In genomic region chr19:47927032-47927431, GRCm38 (mm10) we compare ENCODE assay signal across 23 mouse cellular contexts. TPM values are rescaled to one million over a fixed set of nuclear protein-coding genes. Genes with fewer than 3 reads are reported as not detected.
DNase-seq lines count a peak whose midpoint lies in the region; ATAC-seq and TF ChIP-seq lines count a peak whose summit lies in the region.
"Had no signal": no experiment of that assay in that cellular context is flagged by ENCODE, and none has a peak within 500 bp of the region (broad histone marks: within the 10 kb centered on the region; RNA-seq: fewer than 3 reads in every experiment).

No protein-coding gene starts in this region.

- TF ChIP-seq EP300 in MEL (IDR thresholded peaks at IDR 0.05; ENCODE audit: low read depth in 1 of 2, low read length in 2 of 2) = no peak

- DNase-seq in midbrain, embryonic 11.5 days (ENCODE audit: low spot score, missing footprints) = peak; percentile 69
- DNase-seq in midbrain, embryonic 14.5 days = no peak
- no peak for DNase-seq in MEL (ENCODE audit: low read depth, low spot score)
- DNase-seq: adrenal gland, adult 2 months; adrenal gland, adult 8-10 months; adrenal gland, postnatal 10 days; adrenal gland, postnatal 14 days; adrenal gland, postnatal 25 days; adrenal gland, postnatal 36 days; B cell, adult 2 months; cerebellum, adult 11 months; cerebellum, adult 11-12 months; cerebellum, adult 18-20 months; cerebellum, adult 2 months had no signal

- H3K4me1 ChIP-seq in midbrain, embryonic 11.5 days (ENCODE audit: control insufficient read depth, insufficient read depth, low read length) = no peaks in the 10 kb centered on the region
- H3K4me1 ChIP-seq in midbrain, embryonic 14.5 days (ENCODE audit: control insufficient read depth, insufficient read depth, low read length) = no peaks in the 10 kb centered on the region
- H3K4me1 ChIP-seq in MEL (ENCODE audit: control insufficient read depth in 1 of 2, insufficient read depth in 2 of 2, low read length in 2 of 2) = peaks cover 0 to 6% of the 10 kb centered on the region in 2 experiments; a peak in 1 of 4 replicates
- peaks cover 9% of the 10 kb centered on the region for H3K4me1 ChIP-seq in kidney, embryonic 15.5 days

- no peak overlapping the region for H3K27ac ChIP-seq in midbrain, embryonic 11.5 days (ENCODE audit: low read depth, low read length)
- H3K27ac ChIP-seq in midbrain, embryonic 14.5 days (replicated peaks; ENCODE audit: low read depth, low read length) = no peak overlapping the region
- no peak overlapping the region for H3K27ac ChIP-seq in MEL (ENCODE audit: control insufficient read depth, low read depth, low read length)
- no peak overlapping the region for H3K27ac ChIP-seq in kidney, embryonic 15.5 days

- WGBS in midbrain, embryonic 11.5 days = 88% methylated on average over 2 of the region's 2 CpGs
- 94% methylated on average over 2 of the region's 2 CpGs for WGBS in midbrain, embryonic 14.5 days
- 94% methylated on average over 2 of the region's 2 CpGs for WGBS in kidney, embryonic 15.5 days

- H3K4me3 ChIP-seq in midbrain, embryonic 11.5 days (ENCODE audit: low read depth, low read length) = no peak overlapping the region
- H3K4me3 ChIP-seq in midbrain, embryonic 14.5 days (replicated peaks; ENCODE audit: low read depth, low read length) = no peak overlapping the region
- no peak overlapping the region for H3K4me3 ChIP-seq in MEL (ENCODE audit: control insufficient read depth in 1 of 2, insufficient read depth in 1 of 2, low read depth in 2 of 2, low read length in 2 of 2)
- no peak overlapping the region for H3K4me3 ChIP-seq in kidney, embryonic 15.5 days (replicated peaks)

- H3K79me2 ChIP-seq in MEL (ENCODE audit: control insufficient read depth, insufficient read depth, low read length, poor library complexity) = no peaks in the 10 kb centered on the region

- H3K9me3 ChIP-seq in midbrain, embryonic 11.5 days (ENCODE audit: control insufficient read depth, low read length) = no peaks in the 10 kb centered on the region
- H3K9me3 ChIP-seq in midbrain, embryonic 14.5 days (ENCODE audit: control insufficient read depth, low read length) = no peaks in the 10 kb centered on the region
- no peaks in the 10 kb centered on the region for H3K9me3 ChIP-seq in MEL (replicated peaks; ENCODE audit: insufficient read depth, low read length)
- H3K9me3 ChIP-seq in kidney, embryonic 15.5 days (replicated peaks) = 0 out of 2 replicates have a peak, but pooled peaks cover 4% of the 10 kb centered on the region

- TF ChIP-seq RAD21 in MEL (IDR thresholded peaks at IDR 0.05; ENCODE audit: low read depth, low read length) = no peak

- no peaks in the 10 kb centered on the region for H3K36me3 ChIP-seq in midbrain, embryonic 11.5 days (ENCODE audit: control insufficient read depth, insufficient read depth, low read length)
- H3K36me3 ChIP-seq in midbrain, embryonic 14.5 days (ENCODE audit: control insufficient read depth, insufficient read depth, low read length) = no peaks in the 10 kb centered on the region
- peaks cover 0 to 4% of the 10 kb centered on the region in 2 experiments; a peak in 2 of 4 replicates for H3K36me3 ChIP-seq in MEL (ENCODE audit: control insufficient read depth in 1 of 2, insufficient read depth in 2 of 2, low read length in 2 of 2)
- H3K36me3 ChIP-seq in kidney, embryonic 15.5 days = no peaks in the 10 kb centered on the region
- H3K36me3 ChIP-seq: G1E had no signal

- TF ChIP-seq POLR2A in MEL (IDR thresholded peaks at IDR 0.05; ENCODE audit: control insufficient read depth in 1 of 2, insufficient read depth in 1 of 2, low read depth in 1 of 2, low read length in 2 of 2, poor library complexity in 1 of 2) = no peak

- H3K4me2 ChIP-seq in midbrain, embryonic 11.5 days = no peak overlapping the region
- no peak overlapping the region for H3K4me2 ChIP-seq in midbrain, embryonic 14.5 days (ENCODE audit: low read length)
- no peak overlapping the region for H3K4me2 ChIP-seq in kidney, embryonic 15.5 days

- H3K27me3 ChIP-seq in midbrain, embryonic 11.5 days (ENCODE audit: control insufficient read depth, insufficient read depth, low read length) = no peaks in the 10 kb centered on the region
- no peaks in the 10 kb centered on the region for H3K27me3 ChIP-seq in midbrain, embryonic 14.5 days (ENCODE audit: control insufficient read depth, insufficient read depth, low read length)
- peaks cover 0 to 2% of the 10 kb centered on the region in 2 experiments; a peak in 1 of 4 replicates for H3K27me3 ChIP-seq in MEL (ENCODE audit: control insufficient read depth in 1 of 2, insufficient read depth in 2 of 2, low read length in 2 of 2)
- no peaks in the 10 kb centered on the region for H3K27me3 ChIP-seq in kidney, embryonic 15.5 days
- H3K27me3 ChIP-seq: CH12.LX, Patski had no signal

- H3K9ac ChIP-seq in midbrain, embryonic 11.5 days (ENCODE audit: low read length) = no peak overlapping the region
- no peak overlapping the region for H3K9ac ChIP-seq in midbrain, embryonic 14.5 days (replicated peaks; ENCODE audit: low read length)
- H3K9ac ChIP-seq in MEL (ENCODE audit: control insufficient read depth, low read depth, low read length, poor library complexity, severe bottlenecking) = no peak overlapping the region
- no peak overlapping the region for H3K9ac ChIP-seq in kidney, embryonic 15.5 days

- no peak for ATAC-seq in midbrain, embryonic 11.5 days (ENCODE audit: low FRiP score)
- no peak for ATAC-seq in midbrain, embryonic 14.5 days (ENCODE audit: low FRiP score, low TSS enrichment)
- ATAC-seq in kidney, embryonic 15.5 days (replicated peaks; ENCODE audit: low FRiP score) = no peak
- ATAC-seq: activated CD4-positive, CD25-positive, alpha-beta regulatory T cell, adult 4 months; CD4-positive, CD25-positive, alpha-beta regulatory T cell, adult 4 months; Patski had no signal

- TF ChIP-seq CTCF in MEL (IDR thresholded peaks at IDR 0.05 in 2 of 3, conservative IDR thresholded peaks at IDR 0.05 in 1 of 3; ENCODE audit: control insufficient read depth in 1 of 3, insufficient read depth in 1 of 3, low read depth in 2 of 3, low read length in 3 of 3, poor library complexity in 1 of 3, severe bottlenecking in 1 of 3) = no peak

TF ChIP-seq in MEL, 35 proteins besides CTCF, POLR2A, EP300 and RAD21:
- no peak for TF ChIP-seq ZKSCAN1 (IDR thresholded peaks at IDR 0.05; ENCODE audit: low read depth, low read length)
- TF ChIP-seq USF1 (IDR thresholded peaks at IDR 0.05; ENCODE audit: low read depth, low read length) = peak; percentile 78
- TF ChIP-seq TBP (IDR thresholded peaks at IDR 0.05; ENCODE audit: low read depth, low read length) = no peak
- peak; percentile 62; the same call in 1 of the 2 replicates for TF ChIP-seq BHLHE40 (IDR thresholded peaks at IDR 0.05; ENCODE audit: borderline replicate concordance, low read depth, low read length)

RNA-seq across cellular contexts. Expression of gene Itprip, which starts 7.9 kb away (rescaled TPM):
- polyA plus RNA-seq in midbrain, embryonic 11.5 days (2014; fragmentation: Nextera tagmentation; extraction: Ambion mirVana) = 11.8 and 13.2 TPM in 2 replicates
- 3.4 and 5.2 TPM in 2 replicates for polyA plus RNA-seq in midbrain, embryonic 14.5 days (2014; fragmentation: Nextera tagmentation; extraction: Ambion mirVana)
- 25.4 and 26.9 TPM in 2 replicates for total RNA-seq in MEL (2012; rRNA removed)
- polyA plus RNA-seq in MEL (2012; ENCODE audit: insufficient read depth in 1 of 2, insufficient read length in 2 of 2, low read depth in 1 of 2, low replicate concordance in 2 of 2, missing spikeins in 1 of 2) = 10 to 100 TPM in 1 of 2 experiments, not detected in 1; 26.3 TPM
- polyA plus RNA-seq in kidney, embryonic 15.5 days (2015; fragmentation: Nextera tagmentation; extraction: Ambion mirVana) = 15.6 and 19.4 TPM in 2 replicates

RNA-seq across cellular contexts. Expression of gene Cfap43, which starts 7.9 kb away (rescaled TPM):
- polyA plus RNA-seq in midbrain, embryonic 11.5 days (2014; fragmentation: Nextera tagmentation; extraction: Ambion mirVana) = 0.05 and 0.07 TPM in 2 replicates
- 0.47 and 0.77 TPM in 2 replicates for polyA plus RNA-seq in midbrain, embryonic 14.5 days (2014; fragmentation: Nextera tagmentation; extraction: Ambion mirVana)
- total RNA-seq in MEL (2012; rRNA removed) = 0.12 TPM in 1 of 2 replicates, not detected in the other
- under 1 TPM in 1 of 2 experiments, not detected in 1; 0.10 TPM for polyA plus RNA-seq in MEL (2012; ENCODE audit: insufficient read depth in 1 of 2, insufficient read length in 2 of 2, low read depth in 1 of 2, low replicate concordance in 2 of 2, missing spikeins in 1 of 2)
- polyA plus RNA-seq in kidney, embryonic 15.5 days (2015; fragmentation: Nextera tagmentation; extraction: Ambion mirVana) = 0.06 TPM in 2 replicates
- total RNA-seq: adrenal gland, adult 18-20 months; adrenal gland, adult 2 months; adrenal gland, adult 8-10 months; adrenal gland, postnatal 10 days; adrenal gland, postnatal 14 days; adrenal gland, postnatal 25 days; adrenal gland, postnatal 36 days had no signal
- polyA plus RNA-seq: adrenal gland, adult 2 months; G1E had no signal

RNA-seq across cellular contexts. Expression of gene Cfap58, which starts 10.4 kb away (rescaled TPM):
- 0.14 and 0.20 TPM in 2 replicates for polyA plus RNA-seq in midbrain, embryonic 11.5 days (2014; fragmentation: Nextera tagmentation; extraction: Ambion mirVana)
- polyA plus RNA-seq in midbrain, embryonic 14.5 days (2014; fragmentation: Nextera tagmentation; extraction: Ambion mirVana) = 0.47 and 0.89 TPM in 2 replicates
- total RNA-seq in MEL (2012; rRNA removed) = not detected in 2 replicates
- not detected for polyA plus RNA-seq in MEL (2012; ENCODE audit: insufficient read depth in 1 of 2, insufficient read length in 2 of 2, low read depth in 1 of 2, low replicate concordance in 2 of 2, missing spikeins in 1 of 2)
- 0.09 TPM in 1 of 2 replicates, not detected in the other for polyA plus RNA-seq in kidney, embryonic 15.5 days (2015; fragmentation: Nextera tagmentation; extraction: Ambion mirVana)
- total RNA-seq: adrenal gland, adult 2 months; adrenal gland, postnatal 14 days; adrenal gland, postnatal 25 days; ES-E14; G1E had no signal
- polyA plus RNA-seq: adrenal gland, adult 2 months; C2C12; CD4-positive, CD25-positive, alpha-beta regulatory T cell, adult 4 months; G1E; Patski had no signal
